Mouse (Mus musculus): ENCODE measurements around the gene D230025D16Rik. TPM values are rescaled to one million over a fixed set of nuclear protein-coding genes. Genes with fewer than 3 reads are reported as not detected.
A peak's percentile ranks its signal among the peaks of the same experiment; 100 is the strongest.
"Not testable (repeated sequence)": the region's sequence is repeated elsewhere in the genome, so short reads cannot be mapped to it uniquely, and the experiment has no call there.

The D230025D16Rik gene
- polyA plus RNA-seq, 1 experiment from 2014 or later: 19.1 TPM

DNA sequence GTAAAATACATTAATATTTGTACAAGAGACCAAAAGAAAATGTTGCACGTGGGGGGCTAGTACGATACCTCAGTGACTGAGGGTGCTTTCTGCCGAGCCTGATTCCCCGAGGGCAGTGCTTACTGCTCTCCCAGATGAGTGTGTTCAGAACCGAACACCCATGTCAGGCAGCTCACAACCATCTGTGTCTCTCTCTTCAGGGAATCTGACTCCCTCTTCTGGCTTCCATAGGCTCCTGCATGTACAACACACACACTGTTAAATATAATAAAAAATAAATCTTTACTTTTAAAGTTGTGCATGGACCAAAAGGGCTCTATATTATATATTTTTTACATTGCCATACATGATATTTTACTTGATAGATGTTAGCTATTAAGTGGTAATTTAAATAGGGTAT, 10.8 kb upstream of the D230025D16Rik start:
- H3K27ac ChIP-seq (replicated peaks): no peak overlapping the region
- TF ChIP-seq CTCF (IDR thresholded peaks at IDR 0.05; ENCODE audit: low read depth) (peak; percentile 54), EP300 (optimal IDR thresholded peaks at IDR 0.05) (no peak)
- no peaks in the 10 kb centered on the region for H3K9me3 ChIP-seq (ENCODE audit: control insufficient read depth, low read length)
- no peak overlapping the region for H3K4me2 ChIP-seq (replicated peaks; ENCODE audit: low read depth)
- no peaks in the 10 kb centered on the region for H3K27me3 ChIP-seq (ENCODE audit: control insufficient read depth, insufficient read depth, low read length)
- ATAC-seq (ENCODE audit: low FRiP score, low TSS enrichment): no peak
- WGBS: 90% methylated on average over 5 of the region's 5 CpGs
- no peak for DNase-seq (ENCODE audit: low spot score)
- H3K9ac ChIP-seq (ENCODE audit: low read length): no peak overlapping the region
- no peak overlapping the region for H3K4me3 ChIP-seq (ENCODE audit: low read depth, low read length)
- H3K4me1 ChIP-seq (replicated peaks; ENCODE audit: control insufficient read depth, insufficient read depth): no peaks in the 10 kb centered on the region
- no peaks in the 10 kb centered on the region for H3K36me3 ChIP-seq (ENCODE audit: control insufficient read depth, insufficient read depth, low read length)

DNA sequence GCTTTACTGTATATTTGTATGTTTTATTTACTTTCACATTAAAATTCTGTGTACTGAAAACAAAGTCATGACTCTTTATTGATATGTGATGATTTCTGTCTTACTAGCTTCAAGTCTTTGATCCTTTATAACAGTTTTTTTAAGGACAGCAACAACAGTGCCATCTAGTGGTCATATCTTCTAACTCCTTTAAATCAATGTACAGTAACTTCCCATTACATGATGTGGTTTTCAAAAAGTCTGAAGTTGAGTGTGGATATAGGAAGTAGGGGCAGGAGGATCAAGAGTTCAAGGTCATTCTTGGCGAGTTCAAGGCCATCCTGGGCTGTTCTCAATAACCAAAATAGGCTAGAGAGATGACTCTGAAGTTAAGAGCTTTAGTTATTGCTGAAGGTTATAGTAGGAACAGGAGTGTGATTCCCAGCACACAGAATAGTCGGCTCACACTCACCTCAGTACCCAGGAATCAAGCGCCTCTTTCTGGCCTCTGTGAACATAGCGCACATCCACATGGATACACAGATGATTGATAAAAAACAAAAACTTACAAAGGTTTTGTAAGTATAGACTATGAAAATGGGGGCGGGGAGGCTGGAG, 6.9 kb upstream of the D230025D16Rik start:
- TF ChIP-seq CTCF (IDR thresholded peaks at IDR 0.05; ENCODE audit: low read depth) (peak; percentile 92), EP300 (optimal IDR thresholded peaks at IDR 0.05) (no peak)
- no peak for ATAC-seq (ENCODE audit: low FRiP score, low TSS enrichment)
- Histone ChIP-seq H3K4me1 (replicated peaks; ENCODE audit: control insufficient read depth, insufficient read depth) (no peaks in the 10 kb centered on the region), H3K27me3 (ENCODE audit: control insufficient read depth, insufficient read depth, low read length) (no peaks in the 10 kb centered on the region), H3K4me3 (ENCODE audit: low read depth, low read length) (no peak overlapping the region), H3K9me3 (ENCODE audit: control insufficient read depth, low read length) (no peaks in the 10 kb centered on the region), H3K36me3 (ENCODE audit: control insufficient read depth, insufficient read depth, low read length) (no peaks in the 10 kb centered on the region), H3K4me2 (replicated peaks; ENCODE audit: low read depth) (no peak overlapping the region), H3K9ac (ENCODE audit: low read length) (no peak overlapping the region), H3K27ac (replicated peaks) (no peak overlapping the region)
- DNase-seq (ENCODE audit: low spot score): no peak
- WGBS: 80% methylated on average over 5 of the region's 5 CpGs

DNA sequence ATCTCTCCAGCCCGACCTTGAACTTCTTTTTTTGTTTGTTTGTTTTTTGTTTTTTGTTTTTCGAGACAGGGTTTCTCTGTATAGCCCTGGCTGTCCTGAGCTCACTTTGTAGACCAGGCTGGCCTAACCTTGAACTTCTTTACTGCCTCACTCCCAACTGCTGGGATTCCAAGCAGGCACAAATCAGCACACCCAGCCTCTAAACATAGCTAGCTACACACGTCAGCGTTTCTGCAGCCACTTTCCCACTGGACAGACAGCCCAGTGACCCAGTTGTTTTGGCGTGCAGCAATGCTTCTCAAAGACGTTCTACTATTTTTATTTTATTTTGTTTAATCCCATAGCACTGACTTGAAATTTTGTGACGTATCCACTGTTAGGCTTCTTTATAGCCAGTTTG, 1.1 kb upstream of the D230025D16Rik start:
- 73% methylated on average over 7 of the region's 7 CpGs for WGBS
- no peaks in the 10 kb centered on the region for H3K27me3 ChIP-seq (ENCODE audit: control insufficient read depth, insufficient read depth, low read length)
- no peak overlapping the region for H3K9ac ChIP-seq (ENCODE audit: low read length)
- ATAC-seq (ENCODE audit: low FRiP score, low TSS enrichment) (no peak), DNase-seq (ENCODE audit: low spot score) (no peak)
- no peak overlapping the region for H3K4me3 ChIP-seq (ENCODE audit: low read depth, low read length)
- H3K27ac ChIP-seq (replicated peaks): peak overlapping the region; percentile 94
- H3K4me1 ChIP-seq (replicated peaks; ENCODE audit: control insufficient read depth, insufficient read depth): peaks cover 5% of the 10 kb centered on the region
- TF ChIP-seq CTCF (IDR thresholded peaks at IDR 0.05; ENCODE audit: low read depth) (no peak), EP300 (optimal IDR thresholded peaks at IDR 0.05) (no peak)
- no peaks in the 10 kb centered on the region for H3K36me3 ChIP-seq (ENCODE audit: control insufficient read depth, insufficient read depth, low read length)
- H3K4me2 ChIP-seq (replicated peaks; ENCODE audit: low read depth): peak overlapping the region; percentile 84; the same call in 1 of the 2 replicates
- no peaks in the 10 kb centered on the region for H3K9me3 ChIP-seq (ENCODE audit: control insufficient read depth, low read length)

DNA sequence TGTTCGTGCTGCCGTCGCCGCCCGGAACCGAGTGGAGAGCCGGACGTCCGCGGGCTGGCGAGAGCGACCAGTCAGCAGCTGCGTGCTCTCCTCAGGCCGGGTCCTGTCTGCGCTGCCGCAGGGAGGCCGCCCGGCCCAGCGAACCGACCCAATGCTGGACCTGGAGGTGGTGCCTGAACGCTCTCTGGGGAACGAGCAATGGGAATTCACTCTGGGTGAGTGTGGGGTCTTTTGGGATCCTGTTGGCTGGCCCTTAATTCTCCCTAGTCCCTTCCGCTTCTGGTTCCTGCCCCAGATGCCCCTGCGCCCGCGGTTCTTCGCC, 288 bp downstream of the D230025D16Rik start:
- Histone ChIP-seq H3K4me3 (ENCODE audit: low read depth, low read length) (peak overlapping the region; percentile 90), H3K9ac (ENCODE audit: low read length) (peak overlapping the region; percentile 86), H3K4me2 (replicated peaks; ENCODE audit: low read depth) (peak overlapping the region; percentile 84), H3K9me3 (ENCODE audit: control insufficient read depth, low read length) (no peaks in the 10 kb centered on the region), H3K4me1 (replicated peaks; ENCODE audit: control insufficient read depth, insufficient read depth) (peaks cover 5% of the 10 kb centered on the region), H3K27ac (replicated peaks) (peak overlapping the region; percentile 95), H3K36me3 (ENCODE audit: control insufficient read depth, insufficient read depth, low read length) (no peaks in the 10 kb centered on the region), H3K27me3 (ENCODE audit: control insufficient read depth, insufficient read depth, low read length) (no peaks in the 10 kb centered on the region)
- under 1% methylated on average over 27 of the region's 27 CpGs for WGBS
- ATAC-seq (ENCODE audit: low FRiP score, low TSS enrichment) (no peak), DNase-seq (ENCODE audit: low spot score) (no peak)
- TF ChIP-seq EP300 (optimal IDR thresholded peaks at IDR 0.05): no peak
- no peak for TF ChIP-seq CTCF (IDR thresholded peaks at IDR 0.05; ENCODE audit: low read depth)

DNA sequence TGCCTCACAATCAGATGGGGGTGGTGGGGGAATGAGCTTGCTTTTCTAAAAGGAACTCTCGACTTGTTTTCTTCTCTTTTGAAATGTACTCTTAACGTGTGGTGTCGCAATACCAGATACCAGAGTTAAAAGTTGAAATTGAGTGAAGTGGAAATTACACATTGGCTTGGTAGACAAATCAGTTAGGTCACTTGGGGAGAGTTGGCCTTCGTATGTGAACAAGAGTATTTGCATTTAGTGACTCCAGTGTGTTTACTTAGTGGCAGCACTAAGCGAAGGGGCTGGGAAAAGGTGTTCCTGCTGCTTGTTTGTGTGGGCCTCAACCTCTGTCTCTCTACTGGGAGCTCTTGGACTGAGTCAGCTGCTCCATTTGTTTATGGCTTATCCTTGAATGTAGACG, 972 bp downstream of the D230025D16Rik start:
- DNase-seq (ENCODE audit: low spot score): peak; percentile 59
- H3K4me3 ChIP-seq (ENCODE audit: low read depth, low read length): peak overlapping the region; percentile 90
- no peaks in the 10 kb centered on the region for H3K36me3 ChIP-seq (ENCODE audit: control insufficient read depth, insufficient read depth, low read length)
- no peaks in the 10 kb centered on the region for H3K9me3 ChIP-seq (ENCODE audit: control insufficient read depth, low read length)
- peak overlapping the region; percentile 95 for H3K27ac ChIP-seq (replicated peaks)
- TF ChIP-seq CTCF (IDR thresholded peaks at IDR 0.05; ENCODE audit: low read depth) (no peak), EP300 (optimal IDR thresholded peaks at IDR 0.05) (no peak)
- H3K27me3 ChIP-seq (ENCODE audit: control insufficient read depth, insufficient read depth, low read length): no peaks in the 10 kb centered on the region
- H3K4me1 ChIP-seq (replicated peaks; ENCODE audit: control insufficient read depth, insufficient read depth): peaks cover 5% of the 10 kb centered on the region
- peak overlapping the region; percentile 86 for H3K9ac ChIP-seq (ENCODE audit: low read length)
- peak overlapping the region; percentile 84 for H3K4me2 ChIP-seq (replicated peaks; ENCODE audit: low read depth)
- peak; percentile 87 for ATAC-seq (ENCODE audit: low FRiP score, low TSS enrichment)
- WGBS: 7% methylated on average over 6 of the region's 6 CpGs

DNA sequence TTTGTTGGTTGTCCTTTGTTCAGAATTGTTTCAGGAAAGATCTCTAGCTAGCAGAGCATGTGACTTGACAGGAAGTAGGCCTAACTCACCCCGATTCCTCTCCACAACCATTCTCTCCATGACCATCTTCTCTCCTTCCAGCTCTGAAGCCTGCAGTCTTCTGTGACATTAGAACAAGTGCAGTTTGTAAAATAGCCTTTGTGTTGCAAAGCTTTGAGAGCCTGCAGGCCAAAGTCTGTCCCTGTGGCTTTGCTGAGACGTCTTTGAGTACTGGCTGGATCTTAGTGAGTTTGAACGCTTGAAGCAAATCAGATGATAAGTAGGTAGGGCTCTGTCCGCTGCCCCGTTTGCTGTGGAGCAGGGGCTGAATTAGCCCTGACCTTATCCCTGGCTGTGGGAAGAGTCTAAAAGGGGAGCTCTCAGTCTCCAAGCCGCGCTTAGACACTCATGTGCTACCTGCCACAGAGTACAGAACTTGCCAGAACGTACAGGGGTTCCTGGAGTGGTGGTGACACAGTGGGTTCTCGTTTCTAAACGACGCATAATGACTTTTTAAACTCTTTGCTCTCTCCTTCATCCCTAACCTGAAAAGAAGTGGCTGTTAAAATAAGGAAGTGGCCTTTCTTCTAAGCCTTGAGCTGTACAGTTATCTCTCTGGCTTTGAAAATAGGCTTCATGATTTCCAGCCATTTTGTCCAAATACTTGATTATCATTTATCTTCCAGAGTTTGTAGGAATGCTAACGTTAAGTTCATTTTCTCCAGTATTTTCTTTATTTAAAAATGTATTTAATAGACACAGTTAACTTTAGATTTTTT, 6.8 kb downstream of the D230025D16Rik start:
- H3K27me3 ChIP-seq (ENCODE audit: control insufficient read depth, insufficient read depth, low read length): no peaks in the 10 kb centered on the region
- H3K9me3 ChIP-seq (ENCODE audit: control insufficient read depth, low read length): no peaks in the 10 kb centered on the region
- WGBS: 78% methylated on average over 12 of the region's 12 CpGs
- no peaks in the 10 kb centered on the region; the same call in 1 of the 2 replicates for H3K36me3 ChIP-seq (ENCODE audit: control insufficient read depth, insufficient read depth, low read length)
- TF ChIP-seq CTCF (IDR thresholded peaks at IDR 0.05; ENCODE audit: low read depth) (no peak), EP300 (optimal IDR thresholded peaks at IDR 0.05) (no peak)
- ATAC-seq (ENCODE audit: low FRiP score, low TSS enrichment) (no peak), DNase-seq (ENCODE audit: low spot score) (no peak)
- H3K4me2 ChIP-seq (replicated peaks; ENCODE audit: low read depth): no peak overlapping the region
- no peak overlapping the region; the same call in 1 of the 2 replicates for H3K27ac ChIP-seq (replicated peaks)
- H3K9ac ChIP-seq (ENCODE audit: low read length): no peak overlapping the region
- H3K4me3 ChIP-seq (ENCODE audit: low read depth, low read length): no peak overlapping the region
- H3K4me1 ChIP-seq (replicated peaks; ENCODE audit: control insufficient read depth, insufficient read depth): no peaks in the 10 kb centered on the region

DNA sequence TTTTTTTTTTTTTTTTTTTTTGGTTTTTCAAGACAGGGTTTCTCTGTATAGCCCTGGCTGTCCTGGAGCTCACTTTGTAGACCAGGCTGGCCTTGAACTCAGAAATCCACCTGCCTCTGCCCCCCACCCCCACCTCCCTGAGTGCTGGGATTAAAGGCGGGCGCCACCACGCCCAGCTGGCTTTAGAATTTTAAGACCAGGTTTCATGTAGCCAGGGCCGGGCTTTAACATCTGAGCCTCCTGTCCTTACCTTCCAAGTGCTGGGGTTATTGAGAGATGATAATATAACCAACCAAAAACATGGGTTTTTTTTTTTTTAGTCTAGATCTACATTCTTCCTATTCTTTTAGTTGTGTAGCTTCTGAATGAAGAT, 7.4 kb downstream of the D230025D16Rik start:
- H3K4me2 ChIP-seq (replicated peaks; ENCODE audit: low read depth); H3K27me3 ChIP-seq (ENCODE audit: control insufficient read depth, insufficient read depth, low read length); ATAC-seq (ENCODE audit: low FRiP score, low TSS enrichment); H3K9ac ChIP-seq (ENCODE audit: low read length); H3K9me3 ChIP-seq (ENCODE audit: control insufficient read depth, low read length); H3K4me3 ChIP-seq (ENCODE audit: low read depth, low read length); H3K27ac ChIP-seq (replicated peaks); H3K4me1 ChIP-seq (replicated peaks; ENCODE audit: control insufficient read depth, insufficient read depth); H3K36me3 ChIP-seq (ENCODE audit: control insufficient read depth, insufficient read depth, low read length); DNase-seq (ENCODE audit: low spot score): not testable (repeated sequence)
- 85% methylated on average over 4 of the region's 4 CpGs for WGBS

All from stomach, postnatal 0 days (tissue).